Mouse (Mus musculus) adrenal gland, postnatal 25 days (tissue): ENCODE data around the gene Bglap2. TPM values are rescaled to one million over a fixed set of nuclear protein-coding genes. Genes with fewer than 3 reads are reported as not detected.
"Not testable (repeated sequence)": the region's sequence is repeated elsewhere in the genome, so short reads cannot be mapped to it uniquely, and the experiment has no call there.

ENCODE experiments used
- DNase-seq: peaks from one replicate; pipeline ENCODE4 v3.0.0; 2021; ENCODE audit warnings: mixed read lengths
- long read RNA-seq: library from polyadenylated mRNA; stranded (forward); transcript quantifications from one replicate; pipeline ENCODE4 v2.0.0, GENCODE M21; 2021
- total RNA-seq: library from RNA; stranded (reverse); gene quantifications from 2 replicates; pipeline ENCODE4 v1.2.3, GENCODE M21; 2021

The Bglap2 gene
- total RNA-seq, result 1.0 TPM in 1 of 2 replicates, not detected in the other
- long read RNA-seq, partial matches to known transcripts, result 0 of 1 reads
- long read RNA-seq, other reads (novel, unspliced or antisense), result 0 of 1 reads

GRCm38 (mm10) chr3:88378599-88378998 lies at the start of gene Bglap2:
Gene Bglap2, minus strand, starts transcription at chr3:88378699.
- not testable (repeated sequence) for DNase-seq

GRCm38 (mm10) chr3:88427342-88427905 lies 48.9 kb upstream of the Bglap2 start:
- no peak for DNase-seq

GRCm38 (mm10) chr3:88425708-88426420 lies 47.4 kb upstream of the Bglap2 start:
- DNase-seq, result no peak

- DNase-seq, result no peak
These were observed 46.8 kb upstream of the Bglap2 start for GRCm38 (mm10) chr3:88425330-88425689.

DNA sequence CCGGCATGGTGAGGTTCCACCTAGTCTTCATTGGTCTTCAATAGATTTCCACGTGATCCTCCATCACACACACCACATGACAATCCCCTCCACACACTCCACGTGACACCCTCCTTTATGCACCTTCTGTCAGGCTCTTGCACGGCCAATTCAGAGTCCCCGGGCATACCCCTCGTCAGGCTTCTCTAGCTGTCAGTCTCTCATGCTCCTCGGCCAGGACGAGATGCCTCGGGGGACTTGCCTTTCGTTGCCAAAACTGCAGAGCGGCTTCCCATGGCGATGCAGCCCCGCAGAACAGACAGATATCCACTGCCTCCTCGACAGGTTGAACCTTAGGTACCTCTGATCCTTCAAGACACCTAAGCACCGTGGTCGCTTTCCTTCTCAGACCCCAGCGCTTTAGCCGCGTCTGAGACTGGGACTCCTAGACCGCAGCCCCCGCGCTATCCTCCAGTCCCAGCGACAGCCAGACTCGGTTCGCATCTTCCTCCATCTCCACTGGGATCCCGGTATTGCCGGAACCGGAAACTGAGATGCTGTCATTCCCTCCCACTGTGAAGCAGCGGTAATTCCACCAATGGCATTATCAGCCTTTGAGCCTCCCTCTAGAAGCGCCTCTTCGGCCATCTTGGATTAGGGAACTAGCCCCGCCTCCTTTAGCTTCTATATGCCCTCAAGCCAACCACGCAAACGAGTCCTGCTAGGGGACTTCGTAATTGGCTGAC lies 46.3 kb upstream of the Bglap2 start, which contains the start of gene Slc25a44:
Gene Slc25a44, minus strand, starts transcription at position 535 of the 725 bp plus-strand sequence.
- peak; percentile 85 for DNase-seq

DNA sequence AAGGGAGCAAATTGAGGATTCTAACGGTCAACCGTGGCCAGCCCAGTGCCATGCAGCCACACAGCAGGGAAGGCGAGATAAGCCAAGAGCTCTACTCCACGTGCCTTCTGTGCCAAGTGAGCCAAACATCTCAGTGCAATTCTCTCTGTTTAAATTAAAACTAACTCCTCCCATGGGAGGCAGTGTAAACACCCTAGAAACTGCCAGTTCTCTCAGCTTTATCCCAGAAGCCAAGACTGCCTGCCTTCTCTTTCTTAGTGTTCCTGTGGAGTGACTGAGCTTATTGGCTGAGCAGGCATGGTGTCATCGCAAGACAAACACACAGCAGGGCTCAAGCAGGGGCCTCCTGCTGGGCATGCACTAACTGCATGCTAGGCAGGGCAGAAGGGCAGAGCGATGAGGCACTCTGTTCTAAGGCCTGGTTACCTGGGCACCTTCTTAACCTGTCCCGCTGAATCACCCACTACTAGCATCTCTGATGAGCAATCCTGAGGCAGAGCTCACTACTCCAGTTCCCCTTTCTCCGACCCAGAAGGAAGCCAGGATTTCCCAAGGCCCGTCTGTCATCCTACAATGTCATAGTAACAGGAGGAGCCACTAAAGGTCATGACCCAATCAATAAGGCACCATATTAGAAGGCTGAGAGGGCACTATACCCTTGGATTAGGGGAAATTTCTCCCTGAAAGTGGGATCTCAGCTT lies 43.7 kb upstream of the Bglap2 start:
- DNase-seq, result no peak

- no peak for DNase-seq
These were observed 42.3 kb upstream of the Bglap2 start for GRCm38 (mm10) chr3:88420771-88421170.

DNA sequence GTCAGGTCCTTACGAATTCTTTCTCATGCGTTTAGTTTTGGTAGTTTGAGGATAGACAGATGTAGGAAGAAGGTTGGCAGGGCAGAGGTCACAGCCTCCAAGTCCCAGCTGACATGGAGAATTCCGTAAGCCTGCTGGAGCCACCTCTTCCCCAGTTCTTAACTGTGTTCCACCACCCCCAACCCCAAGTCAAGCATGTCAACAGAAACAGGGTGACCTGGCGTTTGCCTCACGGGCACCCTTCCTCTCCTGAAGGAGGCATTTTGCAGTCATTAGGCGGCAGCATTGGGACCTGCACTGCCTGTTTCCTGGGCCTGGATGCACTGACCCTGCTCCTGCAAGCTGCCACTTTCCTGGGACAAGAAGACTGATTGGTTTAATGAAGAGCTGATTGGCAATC lies 39.5 kb upstream of the Bglap2 start:
- DNase-seq, result no peak

DNA sequence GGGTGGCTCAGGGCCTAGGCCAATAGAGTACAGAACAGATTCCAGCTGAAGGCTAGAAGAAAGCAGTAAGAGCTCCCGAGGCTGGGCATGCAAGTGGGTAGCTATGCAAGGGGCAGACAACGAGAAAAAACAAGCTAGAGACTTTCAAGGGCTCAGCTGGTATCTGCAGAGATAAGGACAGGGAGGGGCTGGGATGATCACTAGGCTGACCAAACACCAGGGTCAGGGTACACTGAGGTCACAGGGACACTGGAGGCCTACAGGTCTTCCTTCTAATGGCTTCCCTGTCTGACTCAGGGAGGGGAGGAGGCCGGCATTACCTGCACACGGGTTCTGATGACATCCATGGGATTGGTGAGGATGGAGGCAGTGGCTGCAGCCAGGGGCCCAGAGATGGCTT lies 37.2 kb upstream of the Bglap2 start:
- no peak for DNase-seq

DNA sequence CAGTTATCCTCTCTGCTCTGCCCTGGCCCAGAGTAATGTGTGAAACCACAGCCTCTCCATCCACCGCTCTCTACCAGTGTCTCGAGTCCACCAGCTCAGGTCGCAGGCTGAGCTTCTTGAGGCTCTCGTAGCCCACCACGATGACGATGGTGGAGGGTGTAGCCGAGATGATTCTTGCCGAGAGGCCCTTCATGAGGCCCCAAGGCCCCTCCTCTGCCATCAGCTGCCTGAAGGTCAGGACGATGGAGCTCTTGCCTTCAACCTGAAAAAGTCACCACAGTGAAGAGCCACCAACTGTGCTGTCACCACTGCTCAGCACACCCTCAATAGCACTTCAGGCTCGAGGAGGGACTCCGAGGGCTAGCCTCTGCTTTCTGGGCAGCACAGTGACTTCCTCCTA lies 34.1 kb upstream of the Bglap2 start:
- DNase-seq, result no peak

DNA sequence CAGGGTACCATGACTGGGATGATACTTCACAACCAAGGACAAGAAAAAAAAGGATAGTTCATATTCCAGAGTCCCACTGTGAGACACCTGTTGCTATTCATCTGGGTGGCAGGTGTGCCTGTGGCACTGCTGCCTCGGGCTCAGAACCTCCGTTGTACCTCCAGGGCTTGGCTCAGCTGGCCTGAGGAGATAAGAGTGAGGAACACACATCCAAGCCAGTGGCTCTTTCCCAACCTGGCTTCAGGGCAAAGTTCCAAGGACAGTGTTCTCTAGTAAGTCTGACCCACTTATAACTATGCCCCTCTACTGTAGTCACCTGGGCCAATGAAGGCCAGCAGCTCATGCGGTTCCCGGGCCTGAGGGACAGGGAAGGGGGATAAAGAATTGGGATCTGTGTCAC lies 33.2 kb upstream of the Bglap2 start:
- no peak for DNase-seq

DNA sequence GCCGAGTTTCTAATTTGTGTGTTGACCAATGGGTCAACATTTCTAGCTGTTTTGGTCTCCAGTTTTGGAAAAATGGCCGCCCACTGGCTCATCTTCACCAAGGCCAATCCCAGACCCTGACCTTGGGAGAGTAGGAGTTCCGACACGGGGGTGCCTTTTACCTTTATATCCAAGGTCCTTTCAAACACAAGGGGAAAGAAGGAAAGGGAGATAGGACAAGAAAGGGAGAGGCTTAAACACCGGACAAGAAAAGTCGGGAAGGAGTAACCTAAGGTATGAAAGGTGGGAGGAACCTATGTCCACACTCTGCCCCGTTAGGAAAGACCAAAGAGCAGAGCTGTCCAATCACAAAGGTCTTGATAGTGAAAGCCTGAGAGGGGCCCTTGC lies 32.1 kb upstream of the Bglap2 start:
- no peak for DNase-seq

DNA sequence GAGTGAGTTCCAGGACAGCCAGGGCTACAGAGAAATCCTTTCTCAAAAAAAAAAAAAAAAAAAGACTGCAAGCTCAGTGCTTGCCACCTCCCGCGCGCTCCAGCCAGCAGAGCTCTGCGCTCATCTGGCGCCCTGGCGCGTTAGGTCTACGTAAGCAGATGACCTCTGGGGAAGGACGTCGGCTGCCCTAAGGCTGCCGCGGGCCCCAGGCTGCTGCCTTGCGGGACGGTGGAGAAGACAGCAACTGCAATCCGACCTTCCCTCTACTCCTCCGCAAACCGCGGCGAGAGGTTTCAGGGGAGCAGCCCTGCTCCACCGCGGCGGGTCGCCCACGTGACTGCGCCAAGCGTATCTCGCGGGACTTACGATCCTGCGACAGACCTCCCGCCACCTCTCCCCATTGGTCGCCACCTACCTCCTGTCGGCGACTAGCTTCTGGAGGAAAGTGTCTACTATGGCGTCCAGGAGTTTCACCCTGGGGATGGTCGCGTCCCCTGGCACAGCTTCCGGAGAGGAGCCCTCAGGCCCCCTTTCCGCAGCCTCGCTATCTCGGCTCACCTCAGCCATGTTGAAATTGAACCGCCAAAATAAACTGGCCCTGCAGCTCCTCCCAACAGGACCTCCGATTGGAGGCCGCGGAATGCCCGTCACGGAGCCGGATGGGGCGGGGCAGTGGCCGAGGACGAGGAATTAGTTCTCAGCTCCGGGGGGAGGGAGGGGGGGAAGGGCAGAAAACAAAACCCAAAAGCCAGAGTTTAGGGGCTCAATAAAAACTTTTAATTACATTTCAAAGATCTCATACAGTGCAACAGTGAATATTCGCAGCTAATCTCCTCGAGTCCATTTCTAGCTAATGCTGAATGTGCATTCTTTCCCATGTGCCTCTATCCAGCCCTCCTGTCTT lies 31.5 kb upstream of the Bglap2 start, which contains the start of gene Pmf1:
Gene Pmf1, minus strand, starts transcription at position 591 of the 904 bp plus-strand sequence.
- peak; percentile 93 for DNase-seq

DNA sequence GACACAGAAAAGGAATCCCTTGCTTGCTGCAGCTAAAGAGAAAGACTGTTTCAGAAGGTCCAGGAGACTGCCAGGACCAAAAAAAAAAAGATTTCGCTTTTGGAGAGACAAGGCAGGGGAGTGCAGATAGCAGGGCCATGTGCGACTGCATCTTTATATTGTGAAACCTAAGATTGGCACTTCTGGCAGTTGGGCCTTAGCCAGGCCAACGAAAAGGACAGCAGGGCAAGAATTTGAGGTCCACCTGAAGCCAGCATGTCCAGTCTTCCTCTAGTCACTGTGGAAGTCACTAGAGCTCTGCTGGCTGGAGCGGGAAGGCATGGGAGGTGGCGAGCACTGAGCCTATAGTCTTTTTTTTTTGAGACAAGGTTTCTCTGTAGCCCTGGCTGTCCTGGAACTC lies 30.5 kb upstream of the Bglap2 start:
- DNase-seq, result no peak

GRCm38 (mm10) chr3:88407529-88407928 lies 29.0 kb upstream of the Bglap2 start:
- no peak for DNase-seq

GRCm38 (mm10) chr3:88407090-88407489 lies 28.6 kb upstream of the Bglap2 start:
- DNase-seq, result peak; percentile 38

DNA sequence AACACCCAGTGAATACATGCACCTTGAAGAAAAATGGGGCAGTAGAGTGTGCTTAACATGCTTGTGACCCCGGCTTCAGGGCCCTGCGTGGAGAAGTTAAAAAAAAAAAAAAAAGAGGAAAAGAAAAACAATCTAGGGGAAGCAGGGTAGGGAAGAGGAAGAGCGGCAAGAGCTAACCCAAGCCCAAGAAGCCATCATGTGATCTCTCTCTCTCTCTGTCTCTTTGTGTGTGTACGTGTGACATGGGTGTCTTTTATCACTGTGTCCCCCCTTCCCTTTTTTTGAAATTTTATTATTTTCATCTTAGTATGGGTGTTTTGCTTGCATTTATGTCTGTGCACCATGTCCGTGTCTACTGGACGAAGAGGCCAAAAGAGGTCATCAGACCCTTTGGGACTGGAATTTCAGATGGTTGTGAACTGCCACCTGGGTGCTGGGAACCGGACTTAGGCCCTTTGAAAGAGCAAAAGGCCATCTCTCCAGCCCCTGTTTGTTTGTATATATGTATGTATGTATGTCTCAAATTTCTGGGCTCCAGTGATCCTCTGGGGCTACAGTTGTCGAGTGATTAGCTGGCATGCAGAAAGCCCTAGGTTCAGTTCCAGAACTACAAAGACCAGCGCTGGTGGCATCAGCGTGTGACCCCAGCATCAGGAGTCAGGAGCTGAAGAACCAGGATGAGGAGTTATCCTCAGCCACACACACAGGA lies 25.2 kb upstream of the Bglap2 start:
- DNase-seq, result no peak

GRCm38 (mm10) chr3:88398666-88399065 lies 20.2 kb upstream of the Bglap2 start:
- DNase-seq, result no peak

GRCm38 (mm10) chr3:88395742-88396141 lies 17.2 kb upstream of the Bglap2 start:
- DNase-seq, result no peak

DNA sequence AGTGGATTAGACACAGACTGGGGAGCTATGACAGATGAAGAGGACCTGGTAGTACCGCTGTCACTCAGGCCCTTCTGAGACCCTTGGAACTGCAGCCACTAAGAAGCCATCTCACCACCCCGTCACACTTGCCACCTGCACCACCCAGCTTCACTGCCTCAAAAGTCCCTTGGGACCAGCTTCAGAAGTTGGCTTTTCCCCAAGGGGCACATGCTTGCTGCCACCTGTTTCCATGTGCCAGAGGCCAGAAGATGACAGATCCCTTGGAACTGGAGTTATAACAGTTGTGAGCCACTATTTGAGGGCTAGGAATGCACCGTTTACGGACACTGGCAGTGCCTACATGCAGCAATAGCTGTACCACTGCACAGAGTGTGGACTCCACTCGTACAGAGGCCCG lies 16.8 kb upstream of the Bglap2 start:
- no peak for DNase-seq
